ENCODE assay signal across 25 mouse cellular contexts in the genomic region with DNA sequence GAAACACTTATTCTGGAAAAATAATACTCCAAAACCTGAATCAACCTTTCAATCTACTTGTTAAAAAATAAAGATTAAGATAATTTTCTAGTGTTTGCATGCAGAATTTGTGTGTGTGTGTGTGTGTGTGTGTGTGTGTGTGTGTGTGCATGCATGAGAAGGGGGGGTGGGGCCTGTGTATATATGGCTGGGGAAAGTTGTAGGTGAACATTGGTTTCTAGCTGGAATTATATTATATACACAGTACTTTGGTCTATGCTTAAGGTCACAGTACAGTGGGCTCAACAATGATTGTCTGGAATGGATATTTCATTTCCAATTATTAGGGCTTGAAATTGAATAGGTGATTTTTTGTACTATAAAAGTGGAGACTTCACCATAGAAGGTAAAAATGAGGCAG.
"Had no signal": no experiment of that assay in that cellular context is flagged by ENCODE, and none has a peak within 500 bp of the region (broad histone marks: within the 10 kb centered on the region; RNA-seq: fewer than 3 reads in every experiment).

No protein-coding gene starts in this region.

- H3K9me3 ChIP-seq: heart, embryonic 10.5 days; heart, embryonic 12.5 days; hindbrain, embryonic 10.5 days; hindbrain, embryonic 12.5 days; kidney, embryonic 15.5 days; limb, embryonic 13.5 days; limb, embryonic 15.5 days had no signal

- H3K27me3 ChIP-seq: heart, embryonic 12.5 days; hindbrain, embryonic 12.5 days; kidney, embryonic 15.5 days; limb, embryonic 13.5 days; limb, embryonic 15.5 days had no signal

- H3K4me3 ChIP-seq: gastrocnemius, adult 2 months; heart, embryonic 10.5 days; heart, embryonic 12.5 days; hindbrain, embryonic 10.5 days; hindbrain, embryonic 12.5 days; kidney, embryonic 15.5 days; limb, embryonic 13.5 days; limb, embryonic 15.5 days had no signal

- H3K4me2 ChIP-seq: heart, embryonic 12.5 days; hindbrain, embryonic 12.5 days; hindbrain, embryonic 14.5 days; kidney, embryonic 15.5 days; limb, embryonic 13.5 days; limb, embryonic 15.5 days had no signal

- DNase-seq: gastrocnemius, adult 2 months; gastrocnemius, postnatal 10 days; gastrocnemius, postnatal 25 days; heart, adult 18-20 months; heart, postnatal 10 days; heart, postnatal 4 days; kidney, adult 11 months; kidney, adult 2 months; kidney, adult 9 months; kidney, postnatal 14 days; kidney, postnatal 36 days; layer of hippocampus, adult 9-11 months; layer of hippocampus, postnatal 36 days; left cerebral cortex, postnatal 4 days had no signal

- H3K36me3 ChIP-seq: heart, embryonic 10.5 days; heart, embryonic 12.5 days; hindbrain, embryonic 10.5 days; hindbrain, embryonic 12.5 days; kidney, embryonic 15.5 days; limb, embryonic 13.5 days; limb, embryonic 15.5 days had no signal

- ATAC-seq: hindbrain, embryonic 16.5 days; inflammation-experienced regulatory T-cells, adult 6 months had no signal

- H3K4me1 ChIP-seq: heart, embryonic 10.5 days; heart, embryonic 12.5 days; hindbrain, embryonic 10.5 days; hindbrain, embryonic 12.5 days; kidney, embryonic 15.5 days; limb, embryonic 13.5 days; limb, embryonic 15.5 days had no signal

- H3K9ac ChIP-seq: heart, embryonic 12.5 days; hindbrain, embryonic 12.5 days; hindbrain, embryonic 14.5 days; kidney, embryonic 15.5 days; limb, embryonic 13.5 days; limb, embryonic 15.5 days had no signal

- H3K27ac ChIP-seq: gastrocnemius, adult 2 months; heart, embryonic 10.5 days; hindbrain, embryonic 10.5 days; hindbrain, embryonic 12.5 days; hindbrain, embryonic 14.5 days; kidney, embryonic 15.5 days; kidney, postnatal 0 days; limb, embryonic 13.5 days; limb, embryonic 15.5 days had no signal
